Mouse (Mus musculus) neural tube, embryonic 13.5 days (tissue): ENCODE measurements around the gene Thbd. TPM values are rescaled to one million over a fixed set of nuclear protein-coding genes. Genes with fewer than 3 reads are reported as not detected.

Source experiments
- ATAC-seq: fragments of 200-750 bp; cut with Nextera tagmentation; 2 replicates; pipeline ENCODE4 v1.8.0; 2017; ENCODE audit warnings: low read depth, mild to moderate bottlenecking, moderate TSS enrichment, moderate library complexity
- H3K27ac ChIP-seq: fragments of 300-500 bp; sonication (generic); replicated peaks from 2 replicates; pipeline ENCODE4 v1.5.1; 2015; ENCODE audit warnings: moderate library complexity, mild to moderate bottlenecking, inconsistent platforms
- H3K27me3 ChIP-seq: fragments of 300-500 bp; sonication (generic); 2 replicates; pipeline ENCODE4 v1.6.1; 2015; ENCODE audit warnings: mild to moderate bottlenecking, inconsistent platforms
- H3K36me3 ChIP-seq: fragments of 300-500 bp; sonication (generic); 2 replicates; pipeline ENCODE4 v1.6.1; 2015; ENCODE audit warnings: mild to moderate bottlenecking, inconsistent platforms
- H3K4me1 ChIP-seq: fragments of 300-500 bp; sonication (generic); replicated peaks from 2 replicates; pipeline ENCODE4 v1.6.1; 2015; ENCODE audit warnings: inconsistent platforms
- H3K4me2 ChIP-seq: fragments of 300-500 bp; sonication (generic); 2 replicates; pipeline ENCODE4 v1.6.1; 2015; ENCODE audit warnings: inconsistent platforms, mild to moderate bottlenecking, moderate library complexity
- H3K4me3 ChIP-seq: fragments of 300-500 bp; sonication (generic); 2 replicates; pipeline ENCODE4 v1.5.1; 2015; ENCODE audit warnings: mild to moderate bottlenecking, inconsistent platforms
- H3K9ac ChIP-seq: fragments of 300-500 bp; sonication (generic); 2 replicates; pipeline ENCODE4 v1.6.1; 2015; ENCODE audit warnings: moderate library complexity, mild to moderate bottlenecking, inconsistent platforms
- H3K9me3 ChIP-seq: fragments of 300-500 bp; sonication (generic); 2 replicates; pipeline ENCODE4 v1.6.1; 2016; ENCODE audit warnings: inconsistent platforms
- WGBS: fragments of 180-500 bp; shearing (Covaris S2); methylation state at CpG from one replicate; pipeline ENCODE4 v1.1.7; 2015; 5-methylcytosine and 5-hydroxymethylcytosine counted together
- polyA plus RNA-seq: library from polyadenylated mRNA; unstranded; fragments of >200 nt; fragmentation: Nextera tagmentation; extraction: Ambion mirVana; gene quantifications from 2 replicates; pipeline ENCODE4 v1.2.1, GENCODE M21; 2015

Thbd gene
- polyA plus RNA-seq, 1 experiment from 2014 or later = 8.7 TPM

GRCm38 (mm10) chr2:148442172-148442571, 34.2 kb upstream of the Thbd start:
- Histone ChIP-seq H3K9me3 (no peaks in the 10 kb centered on the region), H3K4me2 (peak overlapping the region; percentile 24), H3K9ac (no peak overlapping the region), H3K27ac (peak overlapping the region; percentile 68), H3K4me3 (peak overlapping the region; percentile 21), H3K27me3 (no peaks in the 10 kb centered on the region), H3K36me3 (no peaks in the 10 kb centered on the region), H3K4me1 (no peaks in the 10 kb centered on the region)
- ATAC-seq = peak; percentile 8; the same call in 1 of the 2 replicates
- WGBS = 74% methylated on average over 4 of the region's 4 CpGs

- Histone ChIP-seq H3K9me3 (no peaks in the 10 kb centered on the region), H3K4me2 (0 out of 2 replicates have a peak overlapping the region, but pooled peaks have one; percentile 7), H3K27me3 (no peaks in the 10 kb centered on the region), H3K4me1 (no peaks in the 10 kb centered on the region), H3K36me3 (no peaks in the 10 kb centered on the region), H3K27ac (0 out of 2 replicates have a peak overlapping the region, but pooled peaks have one; percentile 2), H3K4me3 (peak overlapping the region; percentile 21), H3K9ac (0 out of 2 replicates have a peak overlapping the region, but pooled peaks have one; percentile 26)
- WGBS = 85% methylated on average over 10 of the region's 10 CpGs
- no peak for ATAC-seq
Observed at GRCm38 (mm10) chr2:148441421-148441820, 33.4 kb upstream of the Thbd start.

- Histone ChIP-seq H3K27me3 (no peaks in the 10 kb centered on the region), H3K27ac (no peak overlapping the region), H3K9ac (no peak overlapping the region), H3K4me2 (peak overlapping the region; percentile 20; the same call in 1 of the 2 replicates), H3K9me3 (no peaks in the 10 kb centered on the region), H3K4me1 (no peaks in the 10 kb centered on the region), H3K36me3 (no peaks in the 10 kb centered on the region), H3K4me3 (no peak overlapping the region)
- ATAC-seq = no peak
- 78% methylated on average over 3 of the region's 3 CpGs for WGBS
Observed at GRCm38 (mm10) chr2:148439691-148440276, 31.8 kb upstream of the Thbd start.

DNA sequence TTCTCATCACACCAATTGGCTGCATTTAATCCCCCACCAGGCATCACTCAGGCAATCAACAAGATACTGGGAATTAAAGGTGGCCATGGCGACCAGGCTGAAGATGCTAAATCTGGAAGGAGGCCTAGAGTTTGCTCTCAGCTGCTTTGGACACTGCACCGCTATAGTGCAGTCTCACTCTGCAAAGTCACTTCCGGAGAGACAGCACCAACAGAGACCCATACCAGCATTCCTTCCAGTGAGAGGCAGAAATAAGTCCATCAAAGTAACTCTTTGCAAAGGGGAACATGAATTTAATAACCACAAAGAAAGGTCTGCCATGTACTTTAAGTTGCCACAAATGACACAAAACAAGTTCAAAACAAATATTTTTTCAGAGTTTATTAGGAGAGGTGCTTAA, 28.3 kb upstream of the Thbd start:
- H3K36me3 ChIP-seq = no peaks in the 10 kb centered on the region
- no peaks in the 10 kb centered on the region for H3K27me3 ChIP-seq
- H3K4me1 ChIP-seq = no peaks in the 10 kb centered on the region
- no peaks in the 10 kb centered on the region for H3K9me3 ChIP-seq
- ATAC-seq = no peak
- H3K4me2 ChIP-seq = no peak overlapping the region
- no peak overlapping the region for H3K9ac ChIP-seq
- no peak overlapping the region for H3K4me3 ChIP-seq
- WGBS = 64% methylated on average over 3 of the region's 3 CpGs
- H3K27ac ChIP-seq = no peak overlapping the region

GRCm38 (mm10) chr2:148432346-148432745, 24.4 kb upstream of the Thbd start:
- no peak for ATAC-seq
- Histone ChIP-seq H3K4me1 (no peaks in the 10 kb centered on the region), H3K36me3 (no peaks in the 10 kb centered on the region), H3K27me3 (no peaks in the 10 kb centered on the region), H3K9me3 (no peaks in the 10 kb centered on the region), H3K27ac (no peak overlapping the region), H3K4me3 (no peak overlapping the region), H3K9ac (no peak overlapping the region), H3K4me2 (no peak overlapping the region)
- 65% methylated on average over 2 of the region's 2 CpGs for WGBS

- H3K36me3 ChIP-seq = no peaks in the 10 kb centered on the region
- H3K27me3 ChIP-seq = no peaks in the 10 kb centered on the region
- H3K4me2 ChIP-seq = no peak overlapping the region
- no peaks in the 10 kb centered on the region for H3K4me1 ChIP-seq
- no peak overlapping the region for H3K4me3 ChIP-seq
- no peak overlapping the region for H3K9ac ChIP-seq
- 86% methylated on average over 4 of the region's 4 CpGs for WGBS
- no peak for ATAC-seq
- H3K27ac ChIP-seq = no peak overlapping the region
- H3K9me3 ChIP-seq = no peaks in the 10 kb centered on the region
Observed at GRCm38 (mm10) chr2:148430941-148431340, 23.0 kb upstream of the Thbd start.

GRCm38 (mm10) chr2:148429001-148429505, 21.1 kb upstream of the Thbd start:
- H3K27me3 ChIP-seq = no peaks in the 10 kb centered on the region
- no peaks in the 10 kb centered on the region for H3K36me3 ChIP-seq
- no peaks in the 10 kb centered on the region for H3K9me3 ChIP-seq
- H3K4me2 ChIP-seq = no peak overlapping the region
- no peak overlapping the region for H3K9ac ChIP-seq
- no peaks in the 10 kb centered on the region for H3K4me1 ChIP-seq
- H3K4me3 ChIP-seq = no peak overlapping the region
- no peak for ATAC-seq
- no peak overlapping the region for H3K27ac ChIP-seq

GRCm38 (mm10) chr2:148428523-148428922, 20.5 kb upstream of the Thbd start:
- H3K27me3 ChIP-seq = no peaks in the 10 kb centered on the region
- no peak overlapping the region for H3K4me3 ChIP-seq
- WGBS = 88% methylated on average over 3 of the region's 3 CpGs
- no peak for ATAC-seq
- no peaks in the 10 kb centered on the region for H3K9me3 ChIP-seq
- H3K36me3 ChIP-seq = no peaks in the 10 kb centered on the region
- H3K27ac ChIP-seq = no peak overlapping the region
- H3K9ac ChIP-seq = no peak overlapping the region
- no peak overlapping the region for H3K4me2 ChIP-seq
- no peaks in the 10 kb centered on the region for H3K4me1 ChIP-seq

DNA sequence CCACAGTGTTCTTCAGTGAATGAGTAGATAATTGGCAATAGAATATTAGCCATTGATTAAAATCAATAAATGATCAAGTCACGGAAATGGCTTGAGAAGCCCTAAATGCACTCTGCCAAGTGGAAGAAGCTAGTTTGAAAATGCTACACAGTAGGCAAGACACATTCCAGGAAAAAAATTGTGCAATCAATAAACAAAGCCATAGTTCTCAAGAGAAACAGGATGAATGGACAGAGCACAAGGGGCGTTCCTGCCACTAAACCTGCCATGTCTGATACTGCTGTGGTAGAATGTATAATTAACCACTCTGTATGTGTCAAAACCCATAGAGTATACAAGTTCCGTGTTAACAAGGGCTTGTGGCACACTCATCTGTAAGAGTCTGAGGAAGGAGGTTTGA, 19.6 kb upstream of the Thbd start:
- Histone ChIP-seq H3K4me1 (no peaks in the 10 kb centered on the region), H3K4me2 (no peak overlapping the region), H3K4me3 (no peak overlapping the region), H3K36me3 (no peaks in the 10 kb centered on the region), H3K9ac (no peak overlapping the region), H3K27ac (no peak overlapping the region), H3K9me3 (no peaks in the 10 kb centered on the region), H3K27me3 (no peaks in the 10 kb centered on the region)
- no peak for ATAC-seq
- 85% methylated on average over 3 of the region's 3 CpGs for WGBS

- no peak overlapping the region for H3K4me2 ChIP-seq
Observed at GRCm38 (mm10) chr2:148425709-148426382, 17.9 kb upstream of the Thbd start.

DNA sequence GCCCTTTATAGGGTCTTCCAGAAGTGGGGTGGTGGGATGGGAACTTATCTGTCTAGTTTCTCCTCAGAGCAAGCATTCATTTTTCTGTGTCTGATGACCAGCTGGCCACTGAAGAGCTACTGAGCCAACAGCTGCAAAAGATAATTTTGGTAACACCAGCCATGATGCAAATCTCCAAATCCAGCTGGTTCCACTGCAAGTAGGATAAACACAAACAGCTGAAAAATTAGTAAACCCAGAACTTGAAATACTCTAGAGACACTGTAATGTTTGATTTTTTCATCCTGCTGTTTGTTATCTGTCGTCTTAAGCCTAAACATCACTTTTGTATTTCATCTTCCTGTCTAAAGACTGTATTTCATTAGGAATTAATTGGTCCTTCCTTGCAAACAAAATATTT, 13.7 kb upstream of the Thbd start:
- H3K9ac ChIP-seq = no peak overlapping the region
- H3K27me3 ChIP-seq = no peaks in the 10 kb centered on the region
- no peak overlapping the region for H3K4me2 ChIP-seq
- no peaks in the 10 kb centered on the region for H3K36me3 ChIP-seq
- no peaks in the 10 kb centered on the region for H3K4me1 ChIP-seq
- H3K4me3 ChIP-seq = no peak overlapping the region
- 65% methylated on average over 1 of the region's 1 CpGs for WGBS
- no peak overlapping the region for H3K27ac ChIP-seq
- ATAC-seq = no peak
- no peaks in the 10 kb centered on the region for H3K9me3 ChIP-seq

More at GRCm38 (mm10) chr2:148425709-148426382, 17.9 kb upstream of the Thbd start:
- WGBS = 87% methylated on average over 5 of the region's 5 CpGs
- Histone ChIP-seq H3K36me3 (no peaks in the 10 kb centered on the region), H3K27me3 (no peaks in the 10 kb centered on the region), H3K4me1 (no peaks in the 10 kb centered on the region), H3K9ac (no peak overlapping the region), H3K9me3 (no peaks in the 10 kb centered on the region), H3K27ac (no peak overlapping the region), H3K4me3 (no peak overlapping the region)
- ATAC-seq = no peak

DNA sequence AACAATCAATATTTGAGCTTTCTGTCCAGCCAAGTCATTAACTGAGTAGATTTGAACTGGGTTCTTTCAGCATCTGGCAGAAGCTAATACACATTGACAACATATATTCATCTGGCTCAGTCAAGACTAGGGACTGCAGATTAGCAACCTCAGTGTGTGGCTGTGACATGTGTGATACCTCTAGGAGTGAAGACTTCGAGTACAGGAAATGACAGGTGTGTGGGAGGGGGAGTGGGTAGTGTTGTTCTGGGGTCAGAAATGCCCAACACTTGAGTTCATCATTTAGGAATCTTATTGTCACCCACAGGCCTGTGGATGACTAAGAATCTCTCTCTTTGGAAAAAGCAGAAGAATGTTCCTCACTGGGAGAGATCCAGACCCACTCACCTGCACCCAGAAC, 13.1 kb upstream of the Thbd start:
- Histone ChIP-seq H3K9me3 (no peaks in the 10 kb centered on the region), H3K27me3 (no peaks in the 10 kb centered on the region), H3K4me3 (no peak overlapping the region), H3K36me3 (no peaks in the 10 kb centered on the region), H3K27ac (no peak overlapping the region), H3K4me1 (no peaks in the 10 kb centered on the region), H3K4me2 (no peak overlapping the region), H3K9ac (no peak overlapping the region)
- ATAC-seq = no peak
- WGBS = 64% methylated on average over 1 of the region's 1 CpGs
